Mouse (Mus musculus): ENCODE data around the gene Fgr. TPM values are rescaled to one million over a fixed set of nuclear protein-coding genes. Genes with fewer than 3 reads are reported as not detected.

Fgr gene
- total and polyA plus RNA-seq, 2 experiments from 2014 or later, result 0.19 to 0.33 TPM

DNA sequence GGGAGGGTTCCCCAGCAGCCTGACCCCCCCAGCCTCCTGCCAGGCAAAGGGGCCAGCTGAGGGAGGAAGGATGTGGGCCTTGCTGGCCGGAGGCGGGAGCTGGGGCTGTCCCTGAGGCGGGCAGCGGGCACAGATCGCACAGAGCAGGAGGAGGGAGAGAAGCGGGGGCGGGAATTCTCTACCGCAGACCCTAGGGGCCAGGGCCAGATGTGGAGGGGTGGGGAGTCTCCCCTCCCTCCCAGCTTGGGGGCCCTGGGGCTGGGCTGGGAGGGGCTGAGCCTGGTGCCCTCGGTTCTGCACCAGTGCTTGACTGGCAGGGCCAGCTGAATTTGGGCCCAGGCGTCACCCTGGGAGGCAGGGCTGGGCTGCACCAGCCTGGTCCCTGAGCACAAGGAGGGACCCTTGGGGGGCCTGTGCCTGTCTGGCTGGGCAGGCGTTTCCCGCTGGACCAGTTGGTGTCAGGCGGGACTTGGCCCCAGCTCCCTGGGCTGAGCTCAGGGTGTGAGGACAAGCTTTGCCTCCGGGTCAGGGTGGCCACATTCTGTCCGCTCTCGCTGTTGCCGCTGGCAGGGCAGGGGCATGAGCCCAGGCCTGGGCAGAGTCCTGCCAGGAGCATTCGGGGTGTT, 39.5 kb downstream of the Fgr start:
- Histone ChIP-seq H3K4me3 (ENCODE audit: low read depth, low read length) (peak overlapping the region; percentile 95), H3K9ac (replicated peaks; ENCODE audit: low read length, poor library complexity, severe bottlenecking) (peak overlapping the region; percentile 95), H3K27ac (ENCODE audit: low read depth, low read length) (peak overlapping the region; percentile 96), H3K4me2 (ENCODE audit: low read depth, low read length, poor library complexity, severe bottlenecking) (peak overlapping the region; percentile 98), H3K4me1 (ENCODE audit: insufficient read depth, low read length) (peaks cover 32% of the 10 kb centered on the region), H3K27me3 (ENCODE audit: insufficient read depth, low read length) (peaks cover 5% of the 10 kb centered on the region; the same call in 1 of the 2 replicates), H3K9me3 (ENCODE audit: low read length) (no peaks in the 10 kb centered on the region), H3K36me3 (ENCODE audit: insufficient read depth, low read length) (no peaks in the 10 kb centered on the region)
- 2% methylated on average over 16 of the region's 18 CpGs for WGBS
- TF ChIP-seq CTCF (IDR thresholded peaks at IDR 0.05), result no peak
- ATAC-seq (ENCODE audit: low FRiP score) (peak; percentile 13; the same call in 1 of the 2 replicates), DNase-seq (ENCODE audit: low spot score) (peak; percentile 40)

DNA sequence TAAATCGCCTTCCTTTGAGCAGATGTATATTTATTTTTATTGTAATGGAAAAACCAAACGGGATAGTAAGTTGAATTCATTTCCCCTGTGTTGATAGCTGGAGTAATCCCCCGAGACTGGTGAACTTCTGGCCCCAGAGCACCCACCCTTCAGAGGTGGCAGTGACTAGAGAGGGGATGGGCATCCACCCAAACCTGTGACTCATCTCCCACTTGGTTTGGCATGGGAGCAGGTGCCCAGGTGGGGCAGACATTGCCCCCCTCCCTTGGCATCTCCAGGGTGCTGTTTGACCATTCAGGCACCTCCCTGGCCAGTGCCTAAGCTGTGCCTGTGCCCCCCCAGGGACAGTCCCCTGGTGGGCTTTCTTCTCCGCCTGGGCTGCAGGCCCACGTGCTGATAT, 40.2 kb downstream of the Fgr start:
- H3K4me2 ChIP-seq (ENCODE audit: low read depth, low read length, poor library complexity, severe bottlenecking), result peak overlapping the region; percentile 98
- H3K27ac ChIP-seq (ENCODE audit: low read depth, low read length), result peak overlapping the region; percentile 96
- WGBS, result 13% methylated on average over 5 of the region's 5 CpGs
- no peaks in the 10 kb centered on the region for H3K9me3 ChIP-seq (ENCODE audit: low read length)
- no peak for DNase-seq (ENCODE audit: low spot score)
- peak overlapping the region; percentile 95 for H3K4me3 ChIP-seq (ENCODE audit: low read depth, low read length)
- no peak for ATAC-seq (ENCODE audit: low FRiP score)
- H3K27me3 ChIP-seq (ENCODE audit: insufficient read depth, low read length), result peaks cover 5% of the 10 kb centered on the region; the same call in 1 of the 2 replicates
- H3K4me1 ChIP-seq (ENCODE audit: insufficient read depth, low read length), result peaks cover 32% of the 10 kb centered on the region
- H3K36me3 ChIP-seq (ENCODE audit: insufficient read depth, low read length), result no peaks in the 10 kb centered on the region
- H3K9ac ChIP-seq (replicated peaks; ENCODE audit: low read length, poor library complexity, severe bottlenecking), result peak overlapping the region; percentile 95; the same call in 1 of the 2 replicates
- no peak for TF ChIP-seq CTCF (IDR thresholded peaks at IDR 0.05)

DNA sequence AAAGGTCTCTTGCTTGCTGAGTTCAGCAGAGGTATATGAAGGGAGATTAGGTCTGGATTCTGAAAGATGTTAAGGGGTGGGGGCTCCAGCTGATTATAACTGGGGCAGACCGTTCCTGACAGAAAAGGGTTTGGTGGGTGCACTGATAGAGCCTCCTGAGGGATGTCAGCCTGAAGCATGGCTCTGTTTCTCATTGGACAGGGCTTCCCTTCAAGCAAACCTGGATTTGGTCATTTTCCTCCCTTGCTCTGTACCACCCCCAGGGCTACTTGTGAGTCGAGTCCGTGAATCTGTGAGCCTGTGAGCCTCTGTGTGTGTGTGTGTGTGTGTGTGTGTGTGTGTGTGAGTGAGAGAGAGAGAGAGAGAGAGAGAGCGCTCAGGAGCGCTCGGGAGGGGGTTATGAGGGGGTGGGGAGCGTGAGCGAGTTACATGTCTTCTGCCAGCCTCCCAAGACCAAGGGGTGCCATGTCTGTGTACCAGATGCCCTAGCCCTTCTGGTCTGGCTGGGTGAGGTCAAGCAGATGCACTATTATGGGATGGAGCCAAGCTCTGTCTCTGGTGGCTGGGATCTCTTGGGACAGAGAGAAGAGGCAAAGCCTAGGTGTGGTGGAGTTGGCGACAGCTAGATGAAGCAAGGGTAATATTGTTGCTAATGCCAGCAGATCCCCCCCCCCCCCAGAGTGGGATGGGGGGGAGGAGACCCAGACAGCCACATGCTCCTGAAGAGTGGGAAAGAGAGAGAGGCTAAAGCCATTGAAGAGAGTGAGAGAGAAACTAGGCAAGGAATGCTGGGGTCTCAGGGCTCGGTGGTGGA, 41.2 kb downstream of the Fgr start:
- Histone ChIP-seq H3K9ac (replicated peaks; ENCODE audit: low read length, poor library complexity, severe bottlenecking) (no peak overlapping the region), H3K4me3 (ENCODE audit: low read depth, low read length) (peak overlapping the region; percentile 95), H3K4me2 (ENCODE audit: low read depth, low read length, poor library complexity, severe bottlenecking) (peak overlapping the region; percentile 98), H3K27me3 (ENCODE audit: insufficient read depth, low read length) (no peaks in the 10 kb centered on the region), H3K9me3 (ENCODE audit: low read length) (no peaks in the 10 kb centered on the region), H3K4me1 (ENCODE audit: insufficient read depth, low read length) (peaks cover 32% of the 10 kb centered on the region), H3K36me3 (ENCODE audit: insufficient read depth, low read length) (no peaks in the 10 kb centered on the region), H3K27ac (ENCODE audit: low read depth, low read length) (no peak overlapping the region)
- DNase-seq (ENCODE audit: low spot score) (peak; percentile 53), ATAC-seq (ENCODE audit: low FRiP score) (no peak)
- TF ChIP-seq CTCF (IDR thresholded peaks at IDR 0.05), result no peak
- WGBS, result 17% methylated on average over 10 of the region's 10 CpGs

DNA sequence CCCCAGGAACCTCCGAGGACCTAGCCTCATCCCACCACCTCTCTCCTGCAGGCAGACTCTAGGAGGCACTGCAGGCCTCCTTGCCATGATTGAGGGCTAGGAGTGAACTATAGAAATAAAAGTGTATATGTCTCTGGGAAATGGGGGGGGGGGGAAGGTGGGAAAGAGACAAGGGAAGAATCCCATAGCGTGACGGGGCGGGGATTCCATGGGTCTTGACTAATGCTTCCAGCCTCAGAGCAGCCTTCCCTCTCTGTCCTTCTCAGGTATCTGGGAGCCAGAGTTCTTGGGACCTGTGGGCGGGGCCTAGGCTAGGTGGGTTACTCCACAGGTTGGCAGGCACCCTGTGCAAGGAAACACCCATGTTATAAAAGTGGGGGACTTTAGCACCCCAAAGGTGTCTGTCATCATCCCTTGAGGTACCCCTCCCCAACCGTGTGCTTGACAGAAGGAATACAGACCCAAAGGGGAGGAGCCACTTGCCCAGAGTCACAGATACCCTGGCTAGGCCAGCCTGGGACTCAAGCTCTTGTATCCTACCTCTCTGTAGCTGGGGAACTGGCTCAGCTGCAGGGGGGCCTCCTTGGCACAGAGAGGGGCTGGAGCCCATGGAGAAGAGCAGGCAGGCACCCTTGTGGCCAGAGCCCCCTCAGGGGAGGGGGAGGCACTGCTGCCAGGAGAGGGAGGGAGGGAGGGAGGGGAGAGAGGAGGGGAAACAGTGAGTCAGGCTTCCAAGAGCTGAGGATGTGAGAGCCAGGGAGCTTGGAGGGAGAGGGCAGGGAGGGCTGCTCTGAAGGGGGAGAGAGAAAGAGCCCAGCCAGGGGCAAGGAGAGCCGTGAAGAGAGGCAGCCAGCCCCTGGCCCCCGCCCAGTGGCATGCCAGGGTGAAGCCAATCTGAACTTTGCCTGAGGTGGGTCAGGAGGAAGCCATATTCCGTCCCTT, 42.1 kb downstream of the Fgr start:
- Histone ChIP-seq H3K36me3 (ENCODE audit: insufficient read depth, low read length) (peaks cover 2% of the 10 kb centered on the region; the same call in 1 of the 2 replicates), H3K4me2 (ENCODE audit: low read depth, low read length, poor library complexity, severe bottlenecking) (peak overlapping the region; percentile 98), H3K27ac (ENCODE audit: low read depth, low read length) (0 out of 2 replicates have a peak overlapping the region, but pooled peaks have one; percentile 32), H3K4me1 (ENCODE audit: insufficient read depth, low read length) (peaks cover 33% of the 10 kb centered on the region), H3K27me3 (ENCODE audit: insufficient read depth, low read length) (no peaks in the 10 kb centered on the region), H3K4me3 (ENCODE audit: low read depth, low read length) (peak overlapping the region; percentile 95; the same call in 1 of the 2 replicates), H3K9me3 (ENCODE audit: low read length) (no peaks in the 10 kb centered on the region), H3K9ac (replicated peaks; ENCODE audit: low read length, poor library complexity, severe bottlenecking) (peak overlapping the region; percentile 29; the same call in 1 of the 2 replicates)
- peak; percentile 52 for TF ChIP-seq CTCF (IDR thresholded peaks at IDR 0.05)
- DNase-seq (ENCODE audit: low spot score), result peak; percentile 50
- WGBS, result 37% methylated on average over 9 of the region's 9 CpGs
- no peak for ATAC-seq (ENCODE audit: low FRiP score)

DNA sequence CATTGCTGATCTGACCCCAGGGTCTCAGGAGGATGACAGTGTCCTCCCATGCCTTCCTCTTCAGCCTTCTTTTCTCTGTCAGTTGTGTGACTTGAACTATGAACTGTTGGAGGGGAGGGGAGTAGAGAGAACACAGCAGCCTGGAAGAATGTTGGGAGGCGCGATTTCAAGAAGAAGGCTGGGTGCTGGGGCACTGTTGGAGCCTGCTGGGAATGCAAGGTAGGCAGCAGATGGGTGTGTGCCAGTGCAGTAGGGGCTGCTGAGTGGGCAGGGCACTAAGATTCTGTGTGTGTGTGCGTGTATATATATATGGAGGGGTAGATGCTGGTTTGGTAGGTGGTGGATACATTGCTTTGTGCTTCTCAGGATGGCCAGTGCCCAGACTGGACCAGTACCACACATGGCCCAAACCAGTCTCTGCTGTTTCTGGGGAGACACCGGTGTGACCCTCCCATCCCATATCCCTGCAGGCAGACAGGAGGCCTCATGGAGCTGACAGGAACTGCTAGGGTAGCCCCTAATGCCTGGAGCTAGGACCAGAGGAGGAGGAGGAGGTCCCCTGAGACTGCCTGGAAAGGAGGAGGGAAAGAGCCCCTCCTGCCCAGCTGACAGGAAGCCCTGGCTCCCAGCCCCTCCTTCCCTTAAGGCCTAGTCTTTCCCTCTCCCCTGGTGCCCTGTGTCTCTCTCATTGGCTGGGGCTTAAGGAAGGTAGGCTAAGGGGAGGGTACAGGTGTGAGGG, 43.0 kb downstream of the Fgr start:
- H3K9ac ChIP-seq (replicated peaks; ENCODE audit: low read length, poor library complexity, severe bottlenecking), result peak overlapping the region; percentile 36; the same call in 1 of the 2 replicates
- 0 out of 2 replicates have a peak overlapping the region, but pooled peaks have one; percentile 32 for H3K27ac ChIP-seq (ENCODE audit: low read depth, low read length)
- WGBS, result 43% methylated on average over 4 of the region's 4 CpGs
- no peaks in the 10 kb centered on the region for H3K27me3 ChIP-seq (ENCODE audit: insufficient read depth, low read length)
- no peak for TF ChIP-seq CTCF (IDR thresholded peaks at IDR 0.05)
- H3K9me3 ChIP-seq (ENCODE audit: low read length), result no peaks in the 10 kb centered on the region
- DNase-seq (ENCODE audit: low spot score), result no peak
- ATAC-seq (ENCODE audit: low FRiP score), result no peak
- H3K4me1 ChIP-seq (ENCODE audit: insufficient read depth, low read length), result peaks cover 42% of the 10 kb centered on the region
- H3K4me3 ChIP-seq (ENCODE audit: low read depth, low read length), result no peak overlapping the region
- H3K36me3 ChIP-seq (ENCODE audit: insufficient read depth, low read length), result peaks cover 2% of the 10 kb centered on the region; the same call in 1 of the 2 replicates
- H3K4me2 ChIP-seq (ENCODE audit: low read depth, low read length, poor library complexity, severe bottlenecking), result peak overlapping the region; percentile 98

Data from midbrain, postnatal 0 days (tissue).